Mouse (Mus musculus): ENCODE results near the gene Tcf7l2.

GRCm38 (mm10) chr19:55702081-55702480, 39.5 kb upstream of the Tcf7l2 start:
- TF ChIP-seq CTCF (IDR thresholded peaks at IDR 0.05; ENCODE audit: control insufficient read depth, insufficient read depth, insufficient read length) = no peak
- no peak for TF ChIP-seq MYOD1 (IDR thresholded peaks at IDR 0.05; ENCODE audit: control insufficient read depth, insufficient read length, low read depth)
- TF ChIP-seq USF1 (IDR thresholded peaks at IDR 0.05; ENCODE audit: low read depth) = no peak
- no peak for TF ChIP-seq FOSL1 (IDR thresholded peaks at IDR 0.05; ENCODE audit: insufficient read depth, low read length, poor library complexity, severe bottlenecking)
- no peak for TF ChIP-seq MAX (IDR thresholded peaks at IDR 0.05)
- TF ChIP-seq MYOG (IDR thresholded peaks at IDR 0.05; ENCODE audit: control insufficient read depth, extremely low read depth, insufficient read length) = no peak
